Mouse (Mus musculus): ENCODE data around the gene Slc35e4.
"Not testable (repeated sequence)": the region's sequence is repeated elsewhere in the genome, so short reads cannot be mapped to it uniquely, and the experiment has no call there.

Gene Slc35e4

GRCm38 (mm10) chr11:3913316-3914108, 952 bp downstream of the Slc35e4 start:
- DNase-seq = peak; percentile 90 to 92

- peak; percentile 51 to 60 for DNase-seq
Observed at GRCm38 (mm10) chr11:3912875-3913271, 1.6 kb downstream of the Slc35e4 start.

- peak; percentile 56 to 61 for DNase-seq
Observed at GRCm38 (mm10) chr11:3912100-3912874, 2.2 kb downstream of the Slc35e4 start.

GRCm38 (mm10) chr11:3911440-3911839, 3.0 kb downstream of the Slc35e4 start:
- not testable (repeated sequence) for DNase-seq

GRCm38 (mm10) chr11:3910513-3911310, 3.8 kb downstream of the Slc35e4 start:
- peak; percentile 55 to 57 for DNase-seq

GRCm38 (mm10) chr11:3909236-3909635, 5.2 kb downstream of the Slc35e4 start:
- DNase-seq = no peak

- no peak for DNase-seq
Observed at GRCm38 (mm10) chr11:3905446-3905845, 9.0 kb downstream of the Slc35e4 start.

- no peak for DNase-seq
Observed at GRCm38 (mm10) chr11:3904673-3905072, 9.8 kb downstream of the Slc35e4 start.

- DNase-seq = peak; percentile 45 to 65
Observed at GRCm38 (mm10) chr11:3903046-3903445, 11.4 kb downstream of the Slc35e4 start.

- no peak for DNase-seq
Observed at GRCm38 (mm10) chr11:3902516-3902915, 11.9 kb downstream of the Slc35e4 start.

GRCm38 (mm10) chr11:3900296-3900695, 14.2 kb downstream of the Slc35e4 start:
- no peak for DNase-seq

- DNase-seq = no peak
Observed at GRCm38 (mm10) chr11:3895933-3896332, 18.5 kb downstream of the Slc35e4 start.

- no peak for DNase-seq
Observed at GRCm38 (mm10) chr11:3895458-3895857, 19.0 kb downstream of the Slc35e4 start.

GRCm38 (mm10) chr11:3894406-3895281, 19.8 kb downstream of the Slc35e4 start, which contains the start of the genes 4921536K21Rik and Dusp18:
4921536K21Rik (minus strand) TSS chr11:3895098.
Dusp18 (plus strand) TSS chr11:3895240.
- peak; percentile 87 to 92 for DNase-seq

GRCm38 (mm10) chr11:3893970-3894369, 20.5 kb downstream of the Slc35e4 start:
- DNase-seq = no peak

GRCm38 (mm10) chr11:3887331-3887730, 27.1 kb downstream of the Slc35e4 start:
- peak; percentile 55 to 63 for DNase-seq

- DNase-seq = no peak
Observed at GRCm38 (mm10) chr11:3883711-3884110, 30.8 kb downstream of the Slc35e4 start.

GRCm38 (mm10) chr11:3879836-3880235, 34.6 kb downstream of the Slc35e4 start:
- peak; percentile 89 to 94 for DNase-seq

GRCm38 (mm10) chr11:3878660-3879059, 35.8 kb downstream of the Slc35e4 start:
- no peak for DNase-seq

- peak; percentile 36 to 51 for DNase-seq
Observed at GRCm38 (mm10) chr11:3876419-3876818, 38.0 kb downstream of the Slc35e4 start.

GRCm38 (mm10) chr11:3864343-3864742, 50.1 kb downstream of the Slc35e4 start:
- peak in 1 of 2 experiments; percentile 22 for DNase-seq

Measured in cerebellum, postnatal 14 days (tissue).